Mouse (Mus musculus): ENCODE results near the gene Morf4l1. TPM values are rescaled to one million over a fixed set of nuclear protein-coding genes. Genes with fewer than 3 reads are reported as not detected.

Morf4l1 gene
- total RNA-seq (2021): 100 to 1,000 TPM; 441 to 446 TPM
- long read RNA-seq, transcript Morf4l1-201 (13 exons, 1,882 nt): minor isoform, 46 of 323 reads
- long read RNA-seq, transcript Morf4l1-202 (12 exons, 1,824 nt): major isoform, 190 of 323 reads
- long read RNA-seq, partial matches to known transcripts: 65 of 323 reads
- long read RNA-seq, other reads (novel, unspliced or antisense): 22 of 323 reads

- peak; percentile 99 for DNase-seq (ENCODE audit: low spot score in 2 of 2)
These were observed at the start of gene Morf4l1 for GRCm38 (mm10) chr9:90114567-90115307. Gene Morf4l1 (minus strand): TSS chr9:90114774.

- no peak for DNase-seq (ENCODE audit: low spot score in 2 of 2)
These were observed 49.1 kb upstream of the Morf4l1 start for GRCm38 (mm10) chr9:90163749-90164095.

- DNase-seq (ENCODE audit: low spot score in 2 of 2): no peak
These were observed 48.6 kb upstream of the Morf4l1 start, which contains the start of gene Adamts7 for GRCm38 (mm10) chr9:90162926-90163748. Gene Adamts7 (plus strand): TSS chr9:90163069.

GRCm38 (mm10) chr9:90162243-90162925 is 47.8 kb upstream of the Morf4l1 start:
- DNase-seq (ENCODE audit: low spot score in 2 of 2): no peak

GRCm38 (mm10) chr9:90146869-90147268 is 32.3 kb upstream of the Morf4l1 start:
- DNase-seq (ENCODE audit: low spot score in 2 of 2): no peak

GRCm38 (mm10) chr9:90145788-90146187 is 31.2 kb upstream of the Morf4l1 start:
- DNase-seq (ENCODE audit: low spot score in 2 of 2): no peak

GRCm38 (mm10) chr9:90136678-90136965 is 22.0 kb upstream of the Morf4l1 start:
- no peak for DNase-seq (ENCODE audit: low spot score in 2 of 2)

- no peak for DNase-seq (ENCODE audit: low spot score in 2 of 2)
These were observed 21.5 kb upstream of the Morf4l1 start for GRCm38 (mm10) chr9:90135963-90136677.

- no peak for DNase-seq (ENCODE audit: low spot score in 2 of 2)
These were observed 20.9 kb upstream of the Morf4l1 start for GRCm38 (mm10) chr9:90135466-90135865.

- DNase-seq (ENCODE audit: low spot score in 2 of 2): no peak
These were observed 19.2 kb upstream of the Morf4l1 start for GRCm38 (mm10) chr9:90133562-90134355.

- no peak for DNase-seq (ENCODE audit: low spot score in 2 of 2)
These were observed 14.1 kb upstream of the Morf4l1 start for GRCm38 (mm10) chr9:90128636-90129201.

- no peak for DNase-seq (ENCODE audit: low spot score in 2 of 2)
These were observed 12.6 kb upstream of the Morf4l1 start for GRCm38 (mm10) chr9:90127146-90127545.

- peak; percentile 61 to 87 for DNase-seq (ENCODE audit: low spot score in 2 of 2)
These were observed 11.9 kb upstream of the Morf4l1 start for GRCm38 (mm10) chr9:90126260-90127010.

GRCm38 (mm10) chr9:90125416-90126099 is 11.0 kb upstream of the Morf4l1 start:
- no peak for DNase-seq (ENCODE audit: low spot score in 2 of 2)

GRCm38 (mm10) chr9:90124873-90125245 is 10.3 kb upstream of the Morf4l1 start:
- DNase-seq (ENCODE audit: low spot score in 2 of 2): peak in 1 of 2 experiments; percentile 14

GRCm38 (mm10) chr9:90124156-90124872 is 9.7 kb upstream of the Morf4l1 start:
- no peak for DNase-seq (ENCODE audit: low spot score in 2 of 2)

GRCm38 (mm10) chr9:90122246-90122740 is 7.7 kb upstream of the Morf4l1 start:
- no peak for DNase-seq (ENCODE audit: low spot score in 2 of 2)

GRCm38 (mm10) chr9:90117234-90117633 is 2.7 kb upstream of the Morf4l1 start:
- no peak for DNase-seq (ENCODE audit: low spot score in 2 of 2)

Measured in layer of hippocampus, adult 18-20 months (tissue).